Mouse (Mus musculus): ENCODE measurements around the gene Clasp1. TPM values are rescaled to one million over a fixed set of nuclear protein-coding genes. Genes with fewer than 3 reads are reported as not detected.

The Clasp1 gene
- total and polyA plus RNA-seq, 3 experiments = 32.0 to 53.2 (median 42.2) TPM

DNA sequence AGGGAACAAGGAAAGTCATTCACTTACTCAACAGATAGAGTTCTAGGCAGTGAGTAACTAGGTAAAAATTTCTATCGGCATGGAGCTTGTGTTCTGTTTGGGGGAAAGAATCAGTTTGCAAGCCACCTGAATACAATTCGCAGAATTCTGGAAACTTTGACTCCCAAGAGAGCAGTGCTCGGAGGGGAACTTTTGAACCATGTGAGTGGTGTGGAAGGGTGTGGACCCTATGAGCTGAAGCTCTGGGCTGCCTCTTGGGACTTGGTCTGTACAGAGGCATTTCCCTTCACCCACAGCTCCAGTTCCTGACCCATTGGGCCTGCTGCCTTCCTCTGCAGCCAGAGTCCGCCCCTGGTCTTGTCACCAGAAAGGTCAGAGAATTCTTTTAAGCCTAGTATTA, 64.7 kb downstream of the Clasp1 start:
- Histone ChIP-seq H3K79me2 (replicated peaks; ENCODE audit: control insufficient read depth, extremely low read depth, insufficient read depth, poor library complexity, severe bottlenecking) (peaks cover 78% of the 10 kb centered on the region), H3K9ac (ENCODE audit: insufficient read depth, low read depth) (peak overlapping the region; percentile 57; the same call in 1 of the 2 replicates), H3K4me1 (ENCODE audit: control insufficient read depth in 1 of 2, insufficient read depth in 2 of 2) (peaks cover 42 to 89% of the 10 kb centered on the region in 2 experiments), H3K27ac (ENCODE audit: insufficient read depth, low read depth) (peak overlapping the region; percentile 93), H3K9me3 (replicated peaks; ENCODE audit: low read length) (no peaks in the 10 kb centered on the region), H3K27me3 (replicated peaks) (no peaks in the 10 kb centered on the region), H3K4me3 (replicated peaks in 1 of 3; ENCODE audit: low read depth in 2 of 3, low read length in 2 of 3, poor library complexity in 1 of 3) (peak overlapping the region in 2 of 3 experiments; percentile 26 to 40), H3K4me2 (ENCODE audit: insufficient read depth, low read depth, poor library complexity, severe bottlenecking) (peak overlapping the region; percentile 77), H3K36me3 (replicated peaks in 1 of 2; ENCODE audit: control insufficient read depth in 1 of 2, insufficient read depth in 1 of 2, low read length in 1 of 2) (peaks cover 0 to 31% of the 10 kb centered on the region in 2 experiments)
- peak; percentile 90 for DNase-seq (ENCODE audit: extremely low read depth)
- in situ Hi-C loops (cut with MboI; ENCODE audit: low pct_ligation_motif_present, low pct_unique_long_range_greater_than_20kb, low sequenced_read_pairs) = no loop called here
- dilution Hi-C loops (cut with MboI; ENCODE audit: extremely low pct_ligation_motif_present, extremely low pct_unique_long_range_greater_than_20kb, low sequenced_read_pairs) = no loop called here
- no peak for TF ChIP-seq ZKSCAN1 (IDR thresholded peaks at IDR 0.05; ENCODE audit: borderline replicate concordance, low read depth, low read length)
- peak; percentile 72; the same call in 1 of the 2 replicates for TF ChIP-seq ZMIZ1 (IDR thresholded peaks at IDR 0.05; ENCODE audit: low read depth, low read length)
- TF ChIP-seq RAD21 (IDR thresholded peaks at IDR 0.05; ENCODE audit: low read depth, low read length) = no peak; the same call in none of the 2 replicates
- no peak for TF ChIP-seq E2F4 (IDR thresholded peaks at IDR 0.05; ENCODE audit: insufficient replicate concordance, low read depth, low read length)
- TF ChIP-seq CHD1 (IDR thresholded peaks at IDR 0.05; ENCODE audit: low read depth, low read length) = 0 out of 2 replicates have a peak, but pooled peaks have one; percentile 80
- TF ChIP-seq JUN (IDR thresholded peaks at IDR 0.05; ENCODE audit: insufficient read depth, low read depth, low read length) = peak; percentile 42; the same call in 1 of the 2 replicates
- peak; percentile 88 for TF ChIP-seq ETS1 (conservative IDR thresholded peaks at IDR 0.05; ENCODE audit: low read depth, low read length)
- 0 out of 2 replicates have a peak, but pooled peaks have one; percentile 8 for TF ChIP-seq UBTF (IDR thresholded peaks at IDR 0.05; ENCODE audit: low read depth, low read length)
- TF ChIP-seq MYC (IDR thresholded peaks at IDR 0.05; ENCODE audit: low read depth, low read length) = peak; percentile 93
- no peak; the same call in 1 of the 2 replicates for TF ChIP-seq POLR2A (IDR thresholded peaks at IDR 0.05; ENCODE audit: low read depth, low read length)
- no peak for TF ChIP-seq ZC3H11A (IDR thresholded peaks at IDR 0.05; ENCODE audit: low read depth, low read length)
- TF ChIP-seq KAT2A (IDR thresholded peaks at IDR 0.05; ENCODE audit: insufficient replicate concordance, low read length) = 0 out of 2 replicates have a peak, but pooled peaks have one; percentile 72
- TF ChIP-seq TBP (conservative IDR thresholded peaks at IDR 0.05; ENCODE audit: low read depth, low read length) = peak; percentile 70
- no peak for TF ChIP-seq USF2 (conservative IDR thresholded peaks at IDR 0.05; ENCODE audit: low read depth, low read length)
- peak; percentile 71 for TF ChIP-seq CHD2 (IDR thresholded peaks at IDR 0.05; ENCODE audit: low read length)
- TF ChIP-seq PAX5 (IDR thresholded peaks at IDR 0.05; ENCODE audit: low read length) = no peak
- peak; percentile 61 for TF ChIP-seq MAZ (IDR thresholded peaks at IDR 0.05; ENCODE audit: low read depth, low read length)
- no peak for TF ChIP-seq NRF1 (IDR thresholded peaks at IDR 0.05; ENCODE audit: low read depth, low read length)
- no peak for TF ChIP-seq MAFK (IDR thresholded peaks at IDR 0.05; ENCODE audit: insufficient replicate concordance, low read length)
- TF ChIP-seq BHLHE40 (IDR thresholded peaks at IDR 0.05; ENCODE audit: low read depth, low read length) = peak; percentile 76
- peak; percentile 84 for TF ChIP-seq TCF12 (IDR thresholded peaks at IDR 0.05; ENCODE audit: low read depth, low read length)
- no peak for TF ChIP-seq USF1 (IDR thresholded peaks at IDR 0.05; ENCODE audit: low read depth, low read length)
- TF ChIP-seq ZNF384 (IDR thresholded peaks at IDR 0.05; ENCODE audit: low read depth, low read length) = no peak
- TF ChIP-seq GABPA (IDR thresholded peaks at IDR 0.05; ENCODE audit: insufficient replicate concordance, low read depth, low read length) = no peak
- no peak for TF ChIP-seq RCOR1 (conservative IDR thresholded peaks at IDR 0.05; ENCODE audit: low read depth, low read length)
- TF ChIP-seq MAX (IDR thresholded peaks at IDR 0.05; ENCODE audit: low read length) = peak; percentile 85
- no peak; the same call in 1 of the 2 replicates for TF ChIP-seq HCFC1 (IDR thresholded peaks at IDR 0.05; ENCODE audit: low read depth, low read length)
- TF ChIP-seq POLR2AphosphoS2 (IDR thresholded peaks at IDR 0.05; ENCODE audit: low read depth, low read length) = no peak
- TF ChIP-seq SIN3A (IDR thresholded peaks at IDR 0.05; ENCODE audit: low read length) = peak; percentile 81; the same call in 1 of the 2 replicates
- TF ChIP-seq SMC3 (IDR thresholded peaks at IDR 0.05; ENCODE audit: low read depth, low read length) = no peak
- peak; percentile 66 for TF ChIP-seq MEF2A (IDR thresholded peaks at IDR 0.05; ENCODE audit: borderline replicate concordance, low read depth, low read length)
- TF ChIP-seq JUND (conservative IDR thresholded peaks at IDR 0.05; ENCODE audit: low read depth, low read length) = no peak; the same call in 1 of the 2 replicates
- TF ChIP-seq ELF1 (IDR thresholded peaks at IDR 0.05; ENCODE audit: low read depth, low read length) = peak; percentile 41; the same call in 1 of the 2 replicates
- TF ChIP-seq NELFE (IDR thresholded peaks at IDR 0.05; ENCODE audit: low read depth, low read length) = no peak
- TF ChIP-seq IRF4 (IDR thresholded peaks at IDR 0.05; ENCODE audit: low read depth, low read length) = peak; percentile 75
- TF ChIP-seq CTCF (conservative IDR thresholded peaks at IDR 0.05 in 1 of 2, IDR thresholded peaks at IDR 0.05 in 1 of 2; ENCODE audit: low read depth in 2 of 2, low read length in 2 of 2) = no peak
- peak; percentile 91 for TF ChIP-seq EP300 (IDR thresholded peaks at IDR 0.05; ENCODE audit: low read length)
- TF ChIP-seq MXI1 (IDR thresholded peaks at IDR 0.05; ENCODE audit: low read depth, low read length) = peak; percentile 71
